Mouse (Mus musculus): ENCODE data around the gene Ccdc9b.

The Ccdc9b gene

DNA sequence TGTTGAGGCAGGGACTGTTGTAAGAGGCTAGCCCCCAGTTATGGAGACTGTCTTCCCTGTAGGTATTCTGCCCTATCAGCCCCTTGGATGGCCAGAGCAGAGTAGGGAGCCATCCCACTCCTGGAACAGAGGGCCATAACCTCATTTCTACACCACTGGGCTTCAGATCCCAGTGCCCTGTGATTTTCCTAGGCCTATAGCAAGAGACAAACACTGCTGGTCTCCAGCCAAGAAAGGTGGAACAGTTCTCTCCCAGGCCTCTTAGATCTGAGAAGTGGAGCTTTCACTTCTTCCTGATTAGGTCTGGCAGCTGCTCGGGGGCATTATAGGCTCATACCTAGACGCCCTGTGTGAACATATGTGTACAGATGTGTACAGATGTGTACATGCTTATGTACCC is 13.8 kb upstream of the Ccdc9b start:
- peak; percentile 63 for DNase-seq

DNA sequence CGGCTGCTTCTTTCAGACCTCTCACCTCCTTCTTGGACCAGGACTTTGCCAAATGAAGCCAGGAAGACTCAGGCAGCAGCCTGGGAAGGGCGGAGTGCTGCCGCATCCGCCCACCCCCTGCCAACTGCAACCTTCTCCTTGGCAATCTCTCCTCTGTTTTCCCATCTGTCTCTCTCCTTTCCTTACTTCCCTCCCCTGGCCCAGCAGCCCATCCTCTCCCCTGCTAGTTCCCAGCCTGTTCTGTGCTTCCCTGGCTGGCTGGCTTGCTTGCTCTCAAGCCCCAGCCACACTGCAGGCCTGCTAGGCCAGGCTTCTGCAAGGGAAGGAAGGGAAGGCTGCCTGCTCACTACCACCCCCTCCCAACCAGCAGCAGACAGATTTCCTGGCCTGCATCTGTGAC is 13.4 kb upstream of the Ccdc9b start:
- DNase-seq = peak; percentile 89

- DNase-seq = peak; percentile 71
These were observed 12.9 kb upstream of the Ccdc9b start for GRCm38 (mm10) chr2:118775396-118775795.

GRCm38 (mm10) chr2:118774536-118774935 is 12.1 kb upstream of the Ccdc9b start:
- DNase-seq = no peak

GRCm38 (mm10) chr2:118772158-118772874 is 9.9 kb upstream of the Ccdc9b start, which contains the start of gene Phgr1:
Gene Phgr1 (plus strand): TSS chr2:118772769.
- no peak for DNase-seq

- no peak for DNase-seq
These were observed 3.9 kb upstream of the Ccdc9b start for GRCm38 (mm10) chr2:118766041-118767033.

GRCm38 (mm10) chr2:118764875-118765274 is 2.4 kb upstream of the Ccdc9b start:
- peak; percentile 59 for DNase-seq

- DNase-seq = peak; percentile 69
These were observed 1.8 kb upstream of the Ccdc9b start for GRCm38 (mm10) chr2:118764094-118764831.

DNA sequence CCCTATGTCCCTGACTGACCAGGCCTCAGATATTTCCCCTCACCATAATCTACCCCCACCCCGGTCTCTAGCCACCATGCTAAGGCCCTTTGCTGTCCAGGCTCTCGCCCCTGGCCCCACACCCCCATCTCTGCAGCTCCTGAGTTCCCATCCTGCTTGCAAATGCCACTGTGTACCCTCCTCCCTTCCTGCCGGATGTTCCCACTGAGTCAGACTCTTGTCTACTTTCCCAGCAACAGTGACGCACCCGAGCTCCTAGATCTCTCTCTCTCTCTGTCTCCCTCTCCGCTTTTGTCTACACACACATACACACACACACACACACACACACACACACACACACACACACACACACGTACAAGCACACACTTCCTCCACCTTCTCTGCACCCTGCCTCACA is 1.0 kb upstream of the Ccdc9b start:
- DNase-seq = no peak

DNA sequence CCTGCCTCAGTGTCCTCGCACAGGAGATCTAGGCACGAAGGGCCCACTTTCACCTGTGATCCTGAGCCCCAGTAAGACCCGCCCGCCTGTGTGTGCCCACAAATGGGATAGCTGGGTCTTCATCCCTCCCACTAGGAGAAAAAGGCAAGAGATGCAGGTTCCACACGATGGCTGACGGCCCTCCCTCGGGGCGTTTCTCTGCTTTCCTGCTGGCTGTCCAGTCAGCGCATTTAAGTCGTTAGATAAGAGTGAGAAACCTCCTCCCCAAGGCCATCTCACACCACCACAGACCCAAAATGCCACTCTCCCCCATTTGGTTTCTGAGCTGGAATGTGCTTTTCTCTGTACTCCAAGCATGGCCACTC is 305 bp upstream of the Ccdc9b start:
- no peak for DNase-seq

GRCm38 (mm10) chr2:118761358-118761757 is 1.1 kb downstream of the Ccdc9b start:
- DNase-seq = no peak

- DNase-seq = peak; percentile 48
These were observed 2.0 kb downstream of the Ccdc9b start for GRCm38 (mm10) chr2:118760311-118761025.

DNA sequence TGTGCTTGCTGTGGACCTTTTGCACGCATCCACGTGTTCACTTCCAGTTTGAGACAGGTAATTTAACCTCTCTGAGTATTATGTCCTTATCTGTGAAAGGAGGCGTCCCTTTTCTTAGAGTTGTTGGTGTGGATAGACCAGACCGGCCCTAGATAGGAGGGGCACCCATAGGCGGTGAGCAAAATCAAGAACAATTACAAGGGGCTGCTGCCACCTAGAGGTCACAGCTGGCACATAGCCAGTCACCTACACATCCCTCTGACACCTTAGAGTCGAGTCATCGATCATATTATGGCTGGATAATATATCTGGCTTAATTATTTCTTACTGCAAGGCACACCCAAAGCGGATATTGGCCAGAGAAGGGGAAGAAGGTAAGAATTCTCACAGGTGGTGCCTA is 2.6 kb downstream of the Ccdc9b start:
- DNase-seq = peak; percentile 55

DNA sequence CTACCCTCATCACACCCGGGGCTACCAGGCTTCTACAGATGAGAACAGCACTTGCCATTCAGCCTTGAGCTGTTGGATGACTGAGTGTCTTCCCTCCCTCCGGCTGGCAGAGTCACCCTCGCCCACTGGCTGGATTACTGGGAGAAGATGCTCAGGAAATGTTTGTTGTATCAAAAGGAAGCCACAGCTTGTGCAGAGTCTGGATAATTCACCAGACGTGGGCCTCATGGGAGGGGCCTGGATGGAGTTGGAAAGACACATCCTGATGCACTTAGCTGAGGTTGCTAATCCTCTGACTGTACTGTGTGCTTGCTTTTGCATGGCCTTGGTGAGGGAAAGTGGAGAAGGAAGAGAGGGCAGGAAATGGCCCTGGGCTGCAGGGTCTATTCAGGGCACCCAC is 6.4 kb downstream of the Ccdc9b start:
- DNase-seq = no peak

- DNase-seq = no peak
These were observed 7.1 kb downstream of the Ccdc9b start for GRCm38 (mm10) chr2:118755407-118755806.

- DNase-seq = no peak
These were observed 8.3 kb downstream of the Ccdc9b start for GRCm38 (mm10) chr2:118754143-118754542.

DNA sequence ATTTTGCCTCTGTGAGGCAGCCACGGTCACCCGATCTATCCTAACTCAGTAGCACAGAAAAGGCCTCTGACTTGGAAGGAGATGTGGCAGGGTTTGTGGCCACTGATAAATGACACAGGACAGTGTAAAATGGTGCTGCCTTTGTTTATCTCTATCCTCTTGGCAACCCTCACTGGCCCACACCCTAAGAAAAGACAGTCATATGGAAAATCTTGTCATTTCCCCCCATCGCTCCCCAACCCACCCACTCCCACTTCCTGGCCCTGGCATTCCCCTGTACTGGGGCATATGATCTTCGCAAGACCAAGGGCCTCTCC is 9.7 kb downstream of the Ccdc9b start:
- DNase-seq = no peak

DNA sequence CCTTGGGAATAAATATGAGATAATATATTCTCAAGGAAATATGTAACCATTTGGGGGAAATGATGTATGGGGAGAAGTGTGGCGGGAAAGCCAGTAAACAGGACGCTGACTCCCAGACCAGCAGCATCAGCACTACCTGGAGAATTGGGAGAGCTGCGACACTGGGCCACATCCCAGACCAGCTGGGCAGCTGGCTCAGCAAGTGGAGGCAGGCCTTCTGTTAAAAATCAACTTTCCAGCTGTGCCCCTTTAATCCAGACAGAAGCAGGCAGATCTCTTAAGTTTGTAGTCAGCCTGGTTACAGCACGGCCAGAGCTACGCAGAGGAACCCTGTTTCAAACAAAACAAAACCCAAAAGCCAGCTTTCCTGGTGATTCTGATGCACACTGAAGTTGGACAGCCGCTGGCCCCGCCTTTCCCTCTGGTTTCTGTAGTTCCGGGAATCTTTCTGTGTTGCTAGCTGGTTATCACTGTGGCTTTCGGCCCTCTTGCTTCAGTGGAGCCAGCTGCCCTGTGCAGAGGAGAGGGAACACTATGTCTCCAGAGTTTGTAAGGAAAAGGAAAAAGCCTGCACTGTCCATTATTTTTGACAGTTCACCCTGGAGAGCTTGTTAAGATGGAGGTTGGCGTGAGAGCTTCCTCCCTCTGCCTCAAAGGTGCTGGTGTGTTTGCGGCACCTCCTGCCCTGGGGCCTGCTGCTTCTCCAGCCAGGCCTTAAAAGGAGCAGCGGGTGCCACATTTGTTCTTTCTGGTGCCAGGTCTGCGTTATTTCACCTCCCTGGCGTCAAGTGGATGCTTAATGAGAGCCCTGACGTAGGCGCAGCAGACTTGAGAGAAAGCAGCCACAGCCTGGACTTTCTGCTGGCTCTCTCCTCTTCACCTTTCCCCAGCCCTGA is 10.3 kb downstream of the Ccdc9b start:
- peak; percentile 17 for DNase-seq

DNA sequence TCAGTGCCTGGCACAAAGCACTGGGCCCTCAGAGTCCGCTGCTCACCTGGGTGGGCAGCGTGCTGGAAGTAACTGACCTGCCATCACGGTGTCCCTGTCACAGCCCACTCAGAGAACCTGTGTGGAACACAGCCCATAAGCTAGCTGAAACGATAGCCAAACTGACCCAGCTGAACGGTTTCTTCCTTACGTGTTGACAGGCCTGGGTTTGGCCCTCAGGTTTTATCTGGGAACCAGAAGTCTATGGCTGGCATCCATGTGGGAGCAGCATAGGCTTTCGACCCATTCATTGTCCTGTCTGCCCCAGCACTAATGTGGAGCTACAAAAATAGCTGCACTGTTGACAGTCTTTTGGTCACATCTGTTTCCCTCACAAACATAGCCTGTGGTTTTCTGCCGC is 12.0 kb downstream of the Ccdc9b start:
- peak; percentile 16 for DNase-seq

GRCm38 (mm10) chr2:118749341-118749884 is 13.0 kb downstream of the Ccdc9b start:
- DNase-seq = peak; percentile 12

GRCm38 (mm10) chr2:118747301-118747960 is 15.0 kb downstream of the Ccdc9b start:
- peak; percentile 54 for DNase-seq
